Mouse (Mus musculus) stomach, postnatal 0 days (tissue): ENCODE results near the gene Ly6g6c.

Source experiments
- CTCF ChIP-seq: IDR thresholded peaks from 2 replicates; pipeline ENCODE4 v1.5.1; 2016; ENCODE audit warnings: antibody characterized with exemption, low read depth, mild to moderate bottlenecking, moderate library complexity
- EP300 ChIP-seq: optimal IDR thresholded peaks from 2 replicates; pipeline ENCODE3; 2016; ENCODE audit warnings: antibody characterized with exemption

- TF ChIP-seq EP300: no peak
- no peak for TF ChIP-seq CTCF
These were observed 48.8 kb upstream of the Ly6g6c start, which contains the start of gene Vwa7 for GRCm38 (mm10) chr17:35016376-35016775.
